Mouse (Mus musculus): ENCODE measurements at regions not wholly inside any gene's neighbourhood (a gene's known extent, or its start where the extent isn't known, plus 50 kb on each side); places are given as distances from the start of the nearest gene placed in this dataset.

DNA sequence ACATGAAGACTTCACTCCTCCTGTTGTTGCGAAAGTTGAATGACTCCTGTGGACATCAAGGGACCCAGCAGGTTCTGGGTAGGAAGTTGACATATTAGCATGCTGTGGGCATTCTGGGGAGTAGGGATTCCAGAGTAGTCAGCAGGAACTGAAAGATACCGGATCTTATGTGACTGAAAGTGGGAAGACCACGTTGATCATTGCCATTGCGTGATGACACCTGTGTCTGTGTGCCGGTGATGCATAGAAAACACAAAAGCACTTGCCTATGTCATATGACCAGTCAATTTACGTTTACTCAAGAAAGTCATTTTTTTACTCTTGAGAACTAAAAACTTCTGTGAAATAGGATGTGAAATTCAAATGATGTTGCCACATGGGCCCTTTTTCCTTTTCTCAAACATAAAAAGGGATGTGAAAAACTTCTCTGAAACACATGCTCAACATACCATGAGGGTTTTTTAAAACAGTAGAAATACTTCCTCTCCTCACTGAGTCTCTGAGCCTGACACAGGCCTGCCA lies 176.8 kb upstream of the Ahr start:
- H3K4me3 ChIP-seq: no peak overlapping the region
- no peaks in the 10 kb centered on the region for H3K27me3 ChIP-seq
- H3K9me3 ChIP-seq: no peaks in the 10 kb centered on the region
- H3K36me3 ChIP-seq: no peaks in the 10 kb centered on the region
- H3K27ac ChIP-seq (replicated peaks): no peak overlapping the region
- H3K4me2 ChIP-seq (replicated peaks): no peak overlapping the region
- H3K9ac ChIP-seq (replicated peaks): no peak overlapping the region
- ATAC-seq (ENCODE audit: low FRiP score, low read depth): no peak
- H3K4me1 ChIP-seq: no peaks in the 10 kb centered on the region
- 89% methylated on average over 6 of the region's 6 CpGs for WGBS

DNA sequence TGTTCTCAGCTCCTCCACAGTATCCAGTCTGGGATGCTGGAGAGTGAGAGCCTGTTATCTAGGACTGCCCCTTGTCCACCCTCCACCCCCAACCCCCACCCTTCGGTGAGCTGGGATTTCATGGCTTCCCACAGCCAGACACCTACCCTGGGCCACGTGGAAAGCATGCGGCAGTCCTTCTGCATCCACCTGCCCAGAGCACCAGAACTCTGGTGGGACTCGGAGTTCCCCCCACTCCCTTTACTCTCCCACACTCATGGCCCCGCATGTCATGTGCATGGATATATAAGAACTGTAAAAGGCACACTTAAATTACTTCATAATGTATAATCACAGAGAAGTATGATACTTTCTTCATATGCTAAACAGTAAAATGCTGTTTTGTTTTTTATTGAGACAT lies 175.5 kb upstream of the Ahr start:
- 71% methylated on average over 5 of the region's 5 CpGs for WGBS
- Histone ChIP-seq H3K4me1 (no peaks in the 10 kb centered on the region), H3K36me3 (no peaks in the 10 kb centered on the region), H3K9ac (replicated peaks) (no peak overlapping the region), H3K27ac (replicated peaks) (no peak overlapping the region), H3K4me3 (no peak overlapping the region), H3K4me2 (replicated peaks) (no peak overlapping the region), H3K27me3 (no peaks in the 10 kb centered on the region), H3K9me3 (no peaks in the 10 kb centered on the region)
- no peak for ATAC-seq (ENCODE audit: low FRiP score, low read depth)

GRCm38 (mm10) chr12:35703479-35703878 lies 168.6 kb upstream of the Ahr start:
- H3K4me2 ChIP-seq (replicated peaks): no peak overlapping the region

GRCm38 (mm10) chr12:35702674-35703073 lies 167.8 kb upstream of the Ahr start:
- Histone ChIP-seq H3K9ac (replicated peaks) (no peak overlapping the region), H3K27me3 (no peaks in the 10 kb centered on the region), H3K36me3 (no peaks in the 10 kb centered on the region), H3K9me3 (no peaks in the 10 kb centered on the region), H3K4me2 (replicated peaks) (no peak overlapping the region), H3K27ac (replicated peaks) (no peak overlapping the region), H3K4me3 (no peak overlapping the region), H3K4me1 (no peaks in the 10 kb centered on the region)
- 82% methylated on average over 7 of the region's 7 CpGs for WGBS
- ATAC-seq (ENCODE audit: low FRiP score, low read depth): no peak

More at GRCm38 (mm10) chr12:35703479-35703878, 168.6 kb upstream of the Ahr start:
- 86% methylated on average over 2 of the region's 2 CpGs for WGBS
- Histone ChIP-seq H3K4me1 (no peaks in the 10 kb centered on the region), H3K4me3 (no peak overlapping the region), H3K27ac (replicated peaks) (no peak overlapping the region), H3K9me3 (no peaks in the 10 kb centered on the region), H3K36me3 (no peaks in the 10 kb centered on the region), H3K27me3 (no peaks in the 10 kb centered on the region), H3K9ac (replicated peaks) (no peak overlapping the region)
- no peak for ATAC-seq (ENCODE audit: low FRiP score, low read depth)

GRCm38 (mm10) chr12:35694253-35694652 lies 159.4 kb upstream of the Ahr start:
- Histone ChIP-seq H3K4me2 (replicated peaks) (no peak overlapping the region), H3K27ac (replicated peaks) (no peak overlapping the region), H3K4me3 (no peak overlapping the region), H3K36me3 (no peaks in the 10 kb centered on the region), H3K9me3 (no peaks in the 10 kb centered on the region), H3K4me1 (no peaks in the 10 kb centered on the region), H3K27me3 (no peaks in the 10 kb centered on the region), H3K9ac (replicated peaks) (no peak overlapping the region)
- WGBS: 89% methylated on average over 3 of the region's 3 CpGs
- ATAC-seq (ENCODE audit: low FRiP score, low read depth): no peak

- no peak overlapping the region for H3K27ac ChIP-seq (replicated peaks)
- H3K4me2 ChIP-seq (replicated peaks): no peak overlapping the region
- H3K4me1 ChIP-seq: no peaks in the 10 kb centered on the region
- 86% methylated on average over 3 of the region's 3 CpGs for WGBS
- ATAC-seq (ENCODE audit: low FRiP score, low read depth): no peak
- no peaks in the 10 kb centered on the region for H3K27me3 ChIP-seq
- H3K9ac ChIP-seq (replicated peaks): no peak overlapping the region
- no peak overlapping the region for H3K4me3 ChIP-seq
- no peaks in the 10 kb centered on the region for H3K36me3 ChIP-seq
- no peaks in the 10 kb centered on the region for H3K9me3 ChIP-seq
Observed at GRCm38 (mm10) chr12:35690914-35691313, 156.1 kb upstream of the Ahr start.

DNA sequence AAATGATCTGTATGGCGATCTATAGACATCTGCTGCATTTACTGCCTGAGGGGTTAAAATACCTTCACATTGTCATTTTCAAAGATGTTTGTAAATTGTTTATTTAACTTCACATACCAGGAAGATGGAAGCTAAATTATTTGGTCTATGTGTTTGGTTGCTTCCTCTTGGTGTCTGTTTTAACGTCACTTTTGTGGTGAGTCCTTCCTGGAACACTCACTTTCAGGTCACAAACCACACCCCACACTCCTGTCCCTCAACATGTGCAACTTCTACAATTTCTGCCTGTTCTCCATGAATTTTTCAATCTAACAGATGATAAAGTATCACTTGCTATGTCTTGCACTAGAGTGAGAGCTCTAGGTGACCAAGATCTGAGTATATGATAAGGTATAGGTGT lies 151.4 kb upstream of the Ahr start:
- 89% methylated on average over 2 of the region's 2 CpGs for WGBS
- no peak overlapping the region for H3K4me2 ChIP-seq (replicated peaks)
- no peaks in the 10 kb centered on the region for H3K36me3 ChIP-seq
- H3K9ac ChIP-seq (replicated peaks): no peak overlapping the region
- H3K4me3 ChIP-seq: no peak overlapping the region
- ATAC-seq (ENCODE audit: low FRiP score, low read depth): no peak
- H3K27ac ChIP-seq (replicated peaks): no peak overlapping the region
- no peaks in the 10 kb centered on the region for H3K4me1 ChIP-seq
- H3K9me3 ChIP-seq: no peaks in the 10 kb centered on the region
- H3K27me3 ChIP-seq: no peaks in the 10 kb centered on the region

GRCm38 (mm10) chr12:35685189-35685588 lies 150.4 kb upstream of the Ahr start:
- 63% methylated on average over 3 of the region's 3 CpGs for WGBS
- no peak overlapping the region for H3K4me2 ChIP-seq (replicated peaks)
- H3K27me3 ChIP-seq: no peaks in the 10 kb centered on the region
- H3K27ac ChIP-seq (replicated peaks): no peak overlapping the region
- no peak overlapping the region for H3K4me3 ChIP-seq
- H3K9me3 ChIP-seq: no peaks in the 10 kb centered on the region
- H3K4me1 ChIP-seq: no peaks in the 10 kb centered on the region
- H3K36me3 ChIP-seq: no peaks in the 10 kb centered on the region
- H3K9ac ChIP-seq (replicated peaks): no peak overlapping the region
- ATAC-seq (ENCODE audit: low FRiP score, low read depth): no peak

DNA sequence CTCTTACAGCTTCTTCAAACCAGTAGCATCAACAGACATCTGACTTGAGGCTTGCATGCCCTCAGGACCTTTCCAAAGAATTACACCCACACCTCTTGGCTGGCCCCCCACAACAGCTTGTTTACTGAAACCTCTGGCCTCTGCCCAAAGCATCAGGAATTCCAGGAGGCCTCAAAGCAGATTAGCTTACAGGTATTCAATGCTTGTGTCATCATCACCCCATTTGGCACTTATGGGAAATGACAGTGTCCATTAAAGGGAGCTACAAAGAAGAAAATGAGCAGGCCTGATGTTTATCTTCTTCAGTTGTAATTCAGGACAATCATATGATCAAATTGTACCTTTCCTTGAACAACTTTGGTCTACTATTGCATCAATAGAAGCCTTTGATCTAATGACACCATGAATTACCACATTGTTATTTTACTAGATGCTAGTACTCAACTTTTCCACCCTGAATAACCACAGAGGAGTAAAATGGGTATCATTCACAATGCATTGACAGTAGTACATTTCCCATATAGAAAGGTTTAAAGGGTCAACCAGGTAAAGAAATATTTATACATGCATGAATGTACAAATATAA lies 147.1 kb upstream of the Ahr start:
- no peaks in the 10 kb centered on the region for H3K27me3 ChIP-seq
- no peaks in the 10 kb centered on the region for H3K4me1 ChIP-seq
- H3K27ac ChIP-seq (replicated peaks): no peak overlapping the region
- H3K9me3 ChIP-seq: no peaks in the 10 kb centered on the region
- no peak overlapping the region for H3K4me3 ChIP-seq
- no peak overlapping the region for H3K9ac ChIP-seq (replicated peaks)
- ATAC-seq (ENCODE audit: low FRiP score, low read depth): no peak
- H3K4me2 ChIP-seq (replicated peaks): no peak overlapping the region
- H3K36me3 ChIP-seq: no peaks in the 10 kb centered on the region

GRCm38 (mm10) chr12:35679903-35680302 lies 145.1 kb upstream of the Ahr start:
- WGBS: 88% methylated on average over 4 of the region's 4 CpGs

GRCm38 (mm10) chr12:35679025-35679424 lies 144.2 kb upstream of the Ahr start:
- Histone ChIP-seq H3K4me3 (no peak overlapping the region), H3K27me3 (no peaks in the 10 kb centered on the region), H3K4me2 (replicated peaks) (no peak overlapping the region), H3K36me3 (no peaks in the 10 kb centered on the region), H3K9me3 (no peaks in the 10 kb centered on the region), H3K27ac (replicated peaks) (no peak overlapping the region), H3K9ac (replicated peaks) (no peak overlapping the region), H3K4me1 (no peaks in the 10 kb centered on the region)
- no peak for ATAC-seq (ENCODE audit: low FRiP score, low read depth)
- 68% methylated on average over 2 of the region's 2 CpGs for WGBS

More at GRCm38 (mm10) chr12:35679903-35680302, 145.1 kb upstream of the Ahr start:
- H3K4me1 ChIP-seq: no peaks in the 10 kb centered on the region
- H3K27ac ChIP-seq (replicated peaks): no peak overlapping the region
- no peaks in the 10 kb centered on the region for H3K9me3 ChIP-seq
- no peak overlapping the region for H3K4me2 ChIP-seq (replicated peaks)
- no peak for ATAC-seq (ENCODE audit: low FRiP score, low read depth)
- H3K4me3 ChIP-seq: no peak overlapping the region
- H3K27me3 ChIP-seq: no peaks in the 10 kb centered on the region
- H3K9ac ChIP-seq (replicated peaks): no peak overlapping the region
- H3K36me3 ChIP-seq: no peaks in the 10 kb centered on the region

- ATAC-seq (ENCODE audit: low FRiP score, low read depth): no peak
- H3K9ac ChIP-seq (replicated peaks): no peak overlapping the region
- H3K27ac ChIP-seq (replicated peaks): no peak overlapping the region
- no peak overlapping the region for H3K4me3 ChIP-seq
- WGBS: 58% methylated on average over 6 of the region's 6 CpGs
- H3K36me3 ChIP-seq: no peaks in the 10 kb centered on the region
- no peaks in the 10 kb centered on the region for H3K27me3 ChIP-seq
- H3K4me2 ChIP-seq (replicated peaks): no peak overlapping the region
- no peaks in the 10 kb centered on the region for H3K4me1 ChIP-seq
- H3K9me3 ChIP-seq: no peaks in the 10 kb centered on the region
Observed at GRCm38 (mm10) chr12:35674487-35674886, 139.6 kb upstream of the Ahr start.

- H3K4me1 ChIP-seq: no peaks in the 10 kb centered on the region
- H3K36me3 ChIP-seq: no peaks in the 10 kb centered on the region
- no peaks in the 10 kb centered on the region for H3K9me3 ChIP-seq
- no peaks in the 10 kb centered on the region for H3K27me3 ChIP-seq
- H3K9ac ChIP-seq (replicated peaks): no peak overlapping the region
- no peak overlapping the region for H3K27ac ChIP-seq (replicated peaks)
- no peak overlapping the region for H3K4me2 ChIP-seq (replicated peaks)
- no peak overlapping the region for H3K4me3 ChIP-seq
- 97% methylated on average over 4 of the region's 4 CpGs for WGBS
- no peak for ATAC-seq (ENCODE audit: low FRiP score, low read depth)
Observed at GRCm38 (mm10) chr12:35670980-35671379, 136.1 kb upstream of the Ahr start.
